Mouse (Mus musculus): ENCODE data around the gene Ppp1r3e.

Gene Ppp1r3e

DNA sequence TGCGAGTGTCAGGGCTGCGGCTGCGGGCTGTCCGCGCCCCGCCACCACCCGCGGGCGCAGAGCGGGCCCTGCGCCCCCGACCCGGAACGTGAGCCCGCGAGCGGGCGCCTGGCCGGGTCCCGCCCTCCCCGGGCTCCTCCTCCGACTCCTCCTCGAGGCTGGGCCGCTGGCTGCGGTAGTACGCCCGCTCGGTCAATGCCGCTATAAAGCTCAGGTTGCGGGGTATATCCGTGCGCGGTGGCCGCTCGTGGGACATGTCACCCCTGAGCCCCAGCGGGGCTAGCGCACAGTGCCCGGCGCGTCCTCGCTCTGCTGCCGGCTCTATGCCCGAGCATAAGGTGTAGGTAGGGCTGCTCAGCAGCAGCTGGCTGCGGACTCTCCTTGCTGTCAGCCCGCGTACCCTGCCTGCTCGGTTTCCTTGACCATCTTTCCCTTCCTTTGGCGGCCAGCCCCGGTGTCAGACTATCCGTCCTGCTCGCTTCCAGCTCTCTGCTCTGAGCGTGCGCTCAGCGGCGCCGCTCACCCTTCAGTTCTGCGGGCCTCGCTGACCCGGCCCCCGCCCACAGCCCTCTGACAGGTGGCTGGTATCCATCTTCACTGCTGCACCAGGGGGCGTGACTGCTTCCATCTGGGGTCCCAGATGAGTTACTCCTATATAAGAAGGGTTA is at the start of gene Ppp1r3e:
Gene Ppp1r3e (minus strand): TSS at position 503 of the 668 bp plus-strand sequence.
- in situ Hi-C loops (cut with MboI; ENCODE audit: low sequenced_read_pairs): no loop called here

DNA sequence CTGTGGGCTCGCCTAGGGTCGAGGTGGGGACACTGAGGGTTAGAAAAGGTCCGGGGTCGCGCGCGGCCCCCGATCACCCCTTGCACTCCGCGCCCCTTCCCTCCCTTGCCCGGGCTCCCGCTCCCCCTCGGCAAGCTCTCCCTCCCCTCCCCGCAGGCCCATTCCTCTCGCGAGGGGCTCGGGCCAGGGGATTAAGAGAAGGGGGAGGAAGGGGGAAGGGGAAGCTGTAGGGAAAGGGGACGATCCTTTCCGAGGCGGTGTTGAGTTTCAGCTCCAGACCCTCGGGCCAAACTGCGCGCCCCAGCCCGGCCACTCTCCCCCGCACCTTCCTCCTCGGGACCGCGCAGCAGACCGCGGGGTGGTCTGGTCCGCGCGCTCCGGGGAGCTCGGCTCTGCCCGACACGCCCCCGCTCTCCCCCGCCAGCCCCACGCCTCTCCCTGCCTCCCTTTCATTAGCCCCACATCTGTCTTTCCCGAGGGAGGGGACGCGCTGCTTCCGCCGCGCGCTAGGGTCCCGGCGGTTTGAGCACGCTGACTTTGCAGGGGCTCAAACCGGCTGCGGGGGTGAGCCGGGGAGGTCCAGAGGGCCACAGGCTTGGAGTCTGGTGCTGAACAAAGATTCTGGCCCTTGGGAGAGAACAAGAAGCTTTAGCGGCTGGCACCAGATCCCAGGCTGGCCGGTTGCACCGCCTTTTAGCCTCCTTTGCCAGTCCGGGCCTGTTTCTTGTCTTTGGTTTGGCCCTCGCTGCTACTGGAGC is 49.2 kb upstream of the Ppp1r3e start:
- in situ Hi-C loops (cut with MboI; ENCODE audit: low sequenced_read_pairs): no loop called here

DNA sequence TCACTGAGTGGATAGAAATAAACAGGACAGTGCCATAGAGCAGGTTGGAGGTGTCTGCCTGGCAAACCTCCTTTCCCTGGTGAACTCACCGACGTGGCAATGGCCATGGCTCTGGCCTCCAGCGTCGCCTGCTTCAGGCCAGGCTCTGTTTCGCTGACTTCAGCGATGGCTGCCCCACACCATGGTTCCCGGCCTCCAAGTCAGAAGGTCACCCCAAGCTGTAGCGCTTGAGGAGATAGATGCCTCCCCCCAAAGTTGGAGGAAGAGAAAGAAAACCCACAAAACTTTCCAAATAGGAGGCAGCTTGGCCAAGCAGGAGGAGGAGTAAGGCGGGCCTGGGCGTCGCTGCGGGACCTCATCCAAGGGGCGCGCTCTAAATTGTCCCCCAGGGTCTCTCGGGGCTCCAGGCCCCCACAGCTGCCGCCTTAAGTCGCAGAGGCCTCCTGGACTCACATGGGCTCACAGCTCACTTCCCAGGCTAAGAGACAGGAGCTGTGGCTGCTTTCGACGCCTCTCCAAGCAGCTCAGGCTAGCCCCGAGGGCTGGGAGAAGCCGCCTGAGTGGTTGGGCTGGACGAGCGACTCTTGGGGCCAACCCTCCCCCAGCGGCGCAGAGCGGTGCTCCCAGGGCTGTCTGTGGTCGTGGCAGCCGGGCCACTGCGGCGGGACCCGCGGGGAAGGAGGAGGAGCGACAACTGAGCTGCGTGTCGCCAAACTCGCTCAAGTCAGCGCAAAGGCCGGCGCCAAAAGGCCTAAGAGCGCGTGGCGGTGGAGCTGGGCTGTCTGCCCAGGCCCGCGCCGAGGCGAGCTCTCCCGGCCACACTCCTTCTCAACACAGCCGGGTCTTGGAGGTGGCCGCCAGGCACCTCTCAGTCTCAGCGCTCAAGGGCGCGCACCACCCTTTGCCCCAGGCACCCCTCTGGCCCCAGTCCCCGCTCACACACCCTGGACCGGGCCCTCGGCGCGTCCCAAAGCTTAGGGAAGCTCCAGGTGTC is 48.3 kb upstream of the Ppp1r3e start, which contains the start of gene Efs:
Gene Efs (minus strand): TSS at position 778 of the 994 bp plus-strand sequence.
- in situ Hi-C loops (cut with MboI; ENCODE audit: low sequenced_read_pairs): no loop called here

DNA sequence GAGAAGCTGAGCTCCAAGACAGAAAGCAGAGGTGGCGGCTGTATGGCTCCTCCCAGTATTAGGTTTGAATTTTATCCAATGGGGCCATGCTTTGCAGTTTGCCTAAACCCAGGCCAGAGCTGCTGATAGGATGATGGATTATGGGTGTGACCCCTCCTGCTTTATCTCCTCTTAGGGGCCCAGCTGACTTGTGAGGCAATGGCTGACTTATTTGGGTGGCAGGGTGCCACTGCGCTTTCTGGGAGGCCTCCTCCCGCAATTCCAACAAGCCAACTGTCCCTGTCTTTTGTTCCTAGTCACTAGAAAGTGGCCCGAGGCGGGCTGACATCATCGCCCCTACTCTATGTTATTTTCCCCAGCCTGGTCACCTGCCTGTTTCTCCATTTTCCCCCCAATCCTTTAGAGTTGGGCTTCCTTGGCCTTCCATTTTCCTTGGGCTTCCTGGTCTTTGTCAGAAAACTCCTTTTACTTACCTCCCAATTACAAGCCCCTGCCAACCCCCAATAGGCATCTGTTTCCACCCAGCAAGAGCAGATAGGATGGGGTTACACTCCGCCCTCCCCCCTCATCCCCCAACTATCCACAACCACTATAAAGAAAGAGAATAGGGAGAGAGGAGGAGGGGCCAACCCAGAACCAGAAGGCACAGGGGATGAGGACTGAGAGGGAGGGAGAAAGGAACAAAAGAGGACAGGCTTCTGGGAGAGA is 47.4 kb upstream of the Ppp1r3e start:
- in situ Hi-C loops (cut with MboI; ENCODE audit: low sequenced_read_pairs): no loop called here

DNA sequence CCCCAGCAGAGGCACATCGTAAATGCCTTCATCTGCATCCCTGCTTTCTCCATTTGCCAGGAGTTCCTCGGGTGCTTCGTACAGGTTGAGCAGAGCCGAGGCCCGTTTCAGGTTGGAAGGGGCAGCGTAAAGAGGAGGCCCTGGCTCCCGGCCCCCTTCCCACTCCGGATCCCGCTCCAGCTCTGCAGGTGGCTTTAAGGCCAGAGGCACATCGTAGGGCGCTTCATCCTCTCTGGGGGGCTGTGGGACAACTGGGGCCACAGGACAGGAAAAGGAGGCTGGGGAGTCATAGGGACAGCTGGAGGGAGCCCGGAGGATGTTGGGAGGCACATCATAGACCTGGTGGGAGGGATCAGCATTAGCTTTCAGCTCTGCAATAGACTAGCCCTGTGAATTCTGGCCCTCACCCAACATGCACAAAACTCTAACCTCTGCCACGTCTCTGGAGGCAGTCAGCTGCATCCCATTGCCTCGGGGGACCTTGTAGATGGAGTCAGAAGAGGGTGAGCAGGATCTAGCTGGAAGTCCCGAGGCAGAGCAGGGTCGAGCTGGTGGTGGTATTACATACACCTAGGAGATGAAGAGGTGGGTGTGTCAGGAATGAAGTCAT is 42.8 kb upstream of the Ppp1r3e start:
- in situ Hi-C loops (cut with MboI; ENCODE audit: low sequenced_read_pairs): no loop called here

DNA sequence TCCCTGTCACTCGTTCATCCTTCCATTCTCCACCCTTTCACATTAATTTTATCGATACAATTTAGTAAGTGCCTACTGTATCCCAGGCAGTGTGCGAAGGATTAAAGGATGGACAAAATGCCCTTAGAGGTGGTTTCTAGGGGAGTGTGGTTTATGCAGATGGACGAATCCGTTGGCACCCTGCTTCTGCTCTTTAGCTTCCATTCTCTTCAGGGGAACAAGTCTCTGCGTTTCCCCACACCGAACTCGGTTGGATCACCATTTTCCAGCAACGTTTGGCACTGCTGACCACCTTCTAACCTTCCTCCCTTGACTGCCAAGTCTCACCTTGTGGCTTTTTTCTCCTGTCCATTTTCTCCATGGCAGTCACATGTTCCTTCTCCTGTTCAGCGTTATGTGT is 36.0 kb upstream of the Ppp1r3e start:
- in situ Hi-C loops (cut with MboI; ENCODE audit: low sequenced_read_pairs): no loop called here

DNA sequence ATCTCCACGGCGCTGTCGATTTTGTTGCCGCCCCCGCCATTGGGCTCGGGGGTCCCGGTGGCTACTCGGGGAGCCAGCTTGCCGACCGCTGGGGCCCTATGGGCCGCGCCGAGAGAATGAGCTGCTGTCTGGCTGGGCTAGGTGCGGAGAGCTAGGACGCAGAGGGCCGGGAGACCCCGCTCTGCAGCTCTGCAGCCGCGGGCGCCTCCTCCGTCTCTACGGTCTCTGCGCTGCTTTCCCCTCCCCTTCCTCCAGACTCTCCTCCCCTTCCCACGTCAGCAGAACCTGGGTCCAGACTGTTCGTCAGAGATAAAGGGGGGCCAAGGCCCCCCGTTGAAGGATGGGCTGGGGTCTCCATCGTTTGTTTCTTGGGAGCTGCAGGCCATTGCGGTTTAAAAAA is 35.5 kb upstream of the Ppp1r3e start, which contains the start of gene Slc22a17:
Gene Slc22a17 (minus strand): TSS at position 247 of the 400 bp plus-strand sequence.
- in situ Hi-C loops (cut with MboI; ENCODE audit: low sequenced_read_pairs): no loop called here

DNA sequence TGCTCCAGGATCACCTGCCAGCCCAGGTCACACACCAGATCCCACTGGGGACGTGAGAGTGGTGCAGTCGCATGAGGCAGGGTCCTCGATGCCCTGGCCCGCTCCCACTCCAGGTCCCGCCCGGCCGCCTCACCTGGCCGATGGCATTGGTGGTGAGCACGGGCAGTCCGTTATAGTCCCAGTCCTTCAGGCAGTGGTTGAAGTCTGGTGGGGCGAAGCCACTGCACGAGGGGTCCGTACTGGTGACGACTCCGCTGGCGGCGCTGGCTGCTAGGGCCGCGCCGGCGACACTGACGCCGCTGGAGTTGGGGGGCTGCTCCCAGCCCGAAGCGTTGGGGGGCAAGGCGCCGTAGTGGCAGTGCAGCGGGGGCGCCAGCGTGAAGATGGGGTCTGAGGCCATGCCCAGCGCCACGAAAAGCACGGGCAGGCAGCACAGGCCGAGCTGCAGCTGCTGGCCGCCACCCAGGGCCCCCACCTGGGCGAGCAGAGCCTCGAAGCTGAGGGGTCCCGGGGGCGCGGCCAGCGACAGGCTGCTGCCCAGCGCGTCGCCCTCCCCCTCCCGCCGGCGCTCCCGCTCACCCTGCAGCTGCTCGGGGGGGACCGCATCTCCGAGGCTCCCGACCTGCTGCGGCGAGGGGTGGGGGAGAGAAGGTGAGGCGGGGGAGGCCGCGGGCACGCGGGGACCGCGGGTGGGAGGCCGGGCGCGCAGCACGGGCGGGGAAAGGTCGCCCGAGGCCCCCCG is 34.9 kb upstream of the Ppp1r3e start:
- in situ Hi-C loops (cut with MboI; ENCODE audit: low sequenced_read_pairs): no loop called here

DNA sequence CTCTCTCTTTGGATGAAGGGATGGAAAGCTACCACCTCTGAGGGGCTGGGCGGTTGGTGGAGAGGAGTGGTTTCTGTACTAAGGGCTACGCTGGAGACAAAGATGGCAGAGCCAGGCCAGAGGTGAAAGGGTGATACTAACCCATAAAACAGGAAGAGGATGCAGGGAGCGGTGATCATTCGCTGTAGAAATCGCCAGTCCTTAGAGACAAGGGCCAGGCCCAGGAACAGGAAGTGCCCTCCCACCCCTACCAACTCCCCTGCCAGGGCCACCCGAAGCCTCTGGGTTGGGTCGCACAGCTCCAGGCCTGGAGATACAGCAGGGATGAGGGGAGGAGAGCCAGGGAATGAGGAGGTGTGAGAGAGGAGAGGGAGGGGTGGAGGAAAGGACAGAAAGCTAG is 31.3 kb upstream of the Ppp1r3e start:
- in situ Hi-C loops (cut with MboI; ENCODE audit: low sequenced_read_pairs): no loop called here

DNA sequence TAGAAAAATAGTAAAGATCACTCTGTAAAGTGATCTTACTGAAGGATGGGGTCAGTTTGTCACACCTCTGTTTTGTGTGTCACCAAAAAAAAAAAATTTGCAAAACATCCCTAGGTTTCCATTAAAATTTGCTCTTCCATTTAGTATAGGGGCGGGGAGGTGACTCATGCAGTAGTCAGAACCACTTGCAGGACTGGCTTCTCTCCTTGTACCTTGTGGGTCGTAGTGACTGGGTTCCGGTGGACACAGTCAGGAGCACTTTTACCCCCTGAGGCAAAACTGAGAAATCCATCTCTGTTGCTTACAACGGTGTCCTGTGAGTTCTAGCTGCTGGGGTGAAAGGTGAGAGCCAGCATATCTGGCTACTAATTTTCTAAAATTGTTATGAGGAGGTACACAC is 26.3 kb upstream of the Ppp1r3e start:
- in situ Hi-C loops (cut with MboI; ENCODE audit: low sequenced_read_pairs): loop anchor here (5.0 kb wide), 1 partner anchor 39 kb away; no protein-coding TSS in a partner anchor

DNA sequence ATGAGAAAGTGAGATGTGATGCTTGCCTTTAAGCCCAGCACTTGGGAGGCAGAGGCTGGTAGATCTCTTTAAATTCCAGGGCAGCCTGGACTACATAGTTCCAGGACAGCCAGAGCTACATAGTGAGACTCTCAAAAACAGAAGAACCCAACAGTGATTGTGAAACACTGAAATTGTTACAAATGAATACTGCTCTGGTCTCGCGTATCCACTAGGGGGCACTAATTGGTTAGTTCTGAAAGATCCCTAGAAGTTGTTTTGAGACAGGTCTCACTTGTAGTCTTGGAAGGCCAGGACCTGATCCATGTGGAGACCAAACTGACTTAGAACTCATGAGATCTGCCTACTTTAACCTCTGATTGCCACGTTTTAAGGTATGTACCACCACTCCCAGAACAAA is 23.0 kb upstream of the Ppp1r3e start:
- in situ Hi-C loops (cut with MboI; ENCODE audit: low sequenced_read_pairs): loop anchor here (5.0 kb wide), 1 partner anchor 42 kb away; no protein-coding TSS in a partner anchor

DNA sequence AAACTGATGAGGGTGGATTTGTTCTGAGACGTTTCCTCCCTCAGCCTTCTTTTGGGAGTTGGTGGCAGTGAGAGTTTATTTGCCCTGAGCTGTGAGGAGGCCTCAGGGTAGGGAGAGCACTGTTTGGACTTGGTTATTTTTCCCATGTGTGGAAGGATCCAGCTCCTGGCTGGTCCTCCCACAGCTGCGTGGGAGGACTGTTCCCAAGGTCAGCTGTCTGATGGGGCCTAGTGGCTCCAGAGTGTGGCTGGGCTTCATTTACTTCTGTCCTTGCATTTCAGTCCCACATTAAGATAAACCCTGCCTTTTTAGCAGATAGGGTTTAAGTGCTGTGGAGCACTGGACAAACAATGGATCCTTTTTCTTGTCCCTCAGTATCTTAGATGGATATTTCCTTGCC is 20.1 kb upstream of the Ppp1r3e start:
- in situ Hi-C loops (cut with MboI; ENCODE audit: low sequenced_read_pairs): no loop called here

DNA sequence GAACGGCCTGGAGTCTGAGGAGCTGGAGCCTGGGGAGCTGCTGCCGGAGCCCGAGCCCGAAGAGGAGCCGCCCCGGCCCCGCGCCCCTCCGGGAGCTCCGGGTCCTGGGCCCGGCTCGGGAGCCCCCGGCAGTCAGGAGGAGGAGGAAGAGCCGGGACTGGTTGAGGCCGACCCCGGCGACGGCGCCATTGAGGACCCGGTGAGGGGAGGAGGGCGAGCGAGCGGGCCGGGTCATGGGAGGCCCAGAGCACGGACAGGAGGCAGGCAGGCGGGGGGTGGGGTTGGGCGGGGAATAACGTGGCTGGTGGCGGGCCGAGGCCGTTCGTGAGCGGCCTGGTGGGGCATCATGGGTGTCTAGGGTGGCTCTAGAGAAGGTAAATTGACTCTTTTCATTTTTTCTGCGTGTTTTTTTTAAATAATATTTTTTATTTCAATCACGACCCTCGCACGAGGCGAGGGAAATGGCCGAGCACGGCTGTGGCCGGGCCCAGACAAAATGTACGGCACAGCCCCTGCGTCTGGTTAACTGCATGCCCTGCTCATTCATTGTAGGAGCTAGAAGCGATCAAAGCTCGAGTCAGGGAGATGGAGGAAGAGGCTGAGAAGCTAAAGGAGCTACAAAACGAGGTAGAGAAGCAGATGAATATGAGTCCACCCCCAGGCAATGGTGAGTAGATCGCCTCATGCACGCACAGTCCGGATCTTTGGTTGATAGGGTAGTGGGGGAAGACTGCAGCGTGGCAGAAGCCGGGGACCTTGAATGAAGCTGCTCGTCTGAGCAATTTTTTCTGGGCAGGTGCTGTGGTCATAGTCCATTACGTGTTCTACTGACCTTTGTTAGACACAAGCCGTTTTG is 17.2 kb upstream of the Ppp1r3e start:
- in situ Hi-C loops (cut with MboI; ENCODE audit: low sequenced_read_pairs): no loop called here

DNA sequence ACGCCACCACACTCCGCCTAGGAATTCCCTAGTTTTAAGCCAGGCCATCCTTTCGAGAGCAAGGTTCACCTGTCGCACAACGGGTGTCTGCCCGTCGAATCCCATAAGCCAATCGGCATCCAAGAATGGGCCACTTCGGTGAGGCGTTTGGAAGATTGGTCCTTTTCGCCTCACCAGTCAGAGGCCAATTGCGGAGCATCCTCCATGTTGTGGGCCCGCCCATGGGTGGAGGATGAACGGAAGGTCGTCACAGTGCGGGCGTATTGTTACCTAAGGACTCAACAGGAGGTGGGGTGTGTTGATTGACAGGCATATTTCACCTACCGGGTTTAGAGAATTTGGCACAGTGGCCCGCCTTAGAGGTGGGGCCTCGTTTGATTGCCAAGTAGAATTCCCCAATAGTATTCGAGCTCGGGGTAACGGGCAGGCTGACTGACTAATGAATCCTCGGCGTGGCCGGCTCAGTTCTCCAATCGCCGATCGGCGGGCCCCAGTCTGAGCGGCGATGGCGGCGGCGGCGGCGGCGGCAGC is 16.4 kb upstream of the Ppp1r3e start:
- in situ Hi-C loops (cut with MboI; ENCODE audit: low sequenced_read_pairs): no loop called here

DNA sequence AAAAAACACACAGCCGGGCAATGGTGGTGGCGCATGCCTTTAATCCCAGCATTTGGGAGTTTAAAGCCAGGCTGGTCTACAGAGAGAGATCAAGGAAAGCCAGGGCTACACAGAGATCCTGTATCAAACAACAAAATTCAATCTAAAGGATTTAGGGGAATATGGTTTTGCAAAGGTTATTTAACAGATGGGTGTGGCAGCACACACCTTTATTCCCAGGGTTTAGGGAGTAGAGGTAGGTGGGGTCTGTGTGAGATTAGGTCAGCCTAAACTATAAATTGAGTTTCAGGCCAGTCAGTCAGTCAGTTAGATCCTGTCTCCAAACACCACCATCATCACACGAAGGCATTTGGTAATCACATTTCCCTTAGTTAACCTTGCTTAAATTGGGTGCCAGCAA is 14.8 kb upstream of the Ppp1r3e start, which contains the start of gene Pabpn1:
Gene Pabpn1 (plus strand): TSS at position 301 of the 400 bp plus-strand sequence.
- in situ Hi-C loops (cut with MboI; ENCODE audit: low sequenced_read_pairs): no loop called here

DNA sequence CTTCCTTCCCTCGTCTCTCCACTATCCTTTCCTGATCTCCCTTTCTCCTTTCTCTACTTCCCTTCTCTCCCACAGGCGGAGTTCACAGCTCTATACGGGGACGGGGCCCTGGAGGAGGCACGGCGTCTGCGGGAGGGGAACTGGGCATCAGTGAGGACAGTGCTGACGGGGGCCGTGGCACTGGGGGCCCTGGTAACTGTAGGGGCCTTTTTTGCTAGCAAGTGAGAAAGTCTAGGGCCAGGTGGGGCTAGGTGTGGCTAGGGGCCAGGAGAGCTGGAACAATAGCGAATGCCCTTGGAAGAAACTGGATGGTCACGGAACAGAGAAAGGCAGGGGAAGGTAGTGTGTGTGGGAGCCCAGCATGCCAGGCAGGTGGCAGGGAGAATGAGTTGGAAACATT is 8.0 kb upstream of the Ppp1r3e start:
- in situ Hi-C loops (cut with MboI; ENCODE audit: low sequenced_read_pairs): no loop called here

DNA sequence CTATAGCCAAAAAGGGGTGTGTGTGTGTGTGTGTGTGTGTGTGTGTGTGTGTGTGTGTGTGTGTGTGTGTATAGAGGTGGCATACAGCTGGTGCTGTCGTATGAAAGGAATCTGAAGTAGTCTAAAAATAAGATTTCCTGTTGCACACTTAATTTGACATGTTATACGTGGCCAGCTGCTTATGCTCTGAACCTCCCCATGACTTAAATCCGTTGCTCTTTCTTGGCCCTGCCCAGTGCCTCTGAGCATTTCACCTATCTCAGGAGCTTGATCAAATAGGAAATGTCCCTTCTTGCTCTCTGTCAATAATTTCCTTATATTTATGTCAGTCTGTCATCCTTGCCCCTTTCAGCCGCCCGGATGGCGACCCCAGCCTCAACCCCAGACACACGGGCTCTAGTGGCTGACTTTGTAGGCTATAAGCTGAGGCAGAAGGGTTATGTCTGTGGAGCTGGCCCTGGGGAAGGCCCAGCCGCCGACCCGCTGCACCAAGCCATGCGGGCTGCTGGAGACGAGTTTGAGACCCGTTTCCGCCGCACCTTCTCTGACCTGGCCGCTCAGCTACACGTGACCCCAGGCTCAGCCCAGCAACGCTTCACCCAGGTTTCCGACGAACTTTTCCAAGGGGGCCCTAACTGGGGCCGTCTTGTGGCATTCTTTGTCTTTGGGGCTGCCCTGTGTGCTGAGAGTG is 6.8 kb upstream of the Ppp1r3e start:
- in situ Hi-C loops (cut with MboI; ENCODE audit: low sequenced_read_pairs): no loop called here

Data from CH12F3 (cell line).